In genomic region chr7:35901942-35902381, GRCm38 (mm10) we compare ENCODE assay signal across 8 mouse cellular contexts.
DNase-seq lines count a peak whose midpoint lies in the region; ATAC-seq lines count a peak whose summit lies in the region.

No protein-coding gene starts in this region.

- ATAC-seq in cerebellum, adult (ENCODE audit: insufficient number of reproducible peaks, low FRiP score, low TSS enrichment): peak; percentile 56
- peak; percentile 29; the same call in 1 of the 2 replicates for ATAC-seq in forebrain, embryonic 14.5 days
- ATAC-seq in lung, embryonic 15.5 days (ENCODE audit: borderline replicate concordance, extremely low read depth, low FRiP score, low TSS enrichment): peak; percentile 60; the same call in 1 of the 2 replicates

- H3K4me2 ChIP-seq in forebrain, embryonic 14.5 days (ENCODE audit: low read length): peak overlapping the region; percentile 34
- peak overlapping the region; percentile 52 for H3K4me2 ChIP-seq in lung, embryonic 15.5 days

- H3K9me3 ChIP-seq in forebrain, embryonic 14.5 days (replicated peaks; ENCODE audit: control insufficient read depth, low read length): no peaks in the 10 kb centered on the region
- no peaks in the 10 kb centered on the region for H3K9me3 ChIP-seq in lung, embryonic 15.5 days

- DNase-seq in NIH3T3 (ENCODE audit: low read depth): peak; percentile 61
- peak; percentile 68 for DNase-seq in forebrain, embryonic 14.5 days (ENCODE audit: low spot score)
- DNase-seq in heart, postnatal 14 days: peak; percentile 77 to 84
- peak; percentile 85 for DNase-seq in kidney, postnatal 4 days
- peak; percentile 28 for DNase-seq in ovary, adult 18-20 months (ENCODE audit: low spot score)
- peak; percentile 83 for DNase-seq in thymus, postnatal 4 days

- intact Hi-C loops in heart, postnatal 14 days (cut with DNase I): loop anchor here (2.0 to 10.0 kb wide), 4 partner anchors 173 to 1455 kb away; no protein-coding TSS in a partner anchor

- no peak overlapping the region for H3K27ac ChIP-seq in forebrain, embryonic 14.5 days (ENCODE audit: low read depth, low read length)
- no peak overlapping the region for H3K27ac ChIP-seq in lung, embryonic 15.5 days

- H3K27me3 ChIP-seq in forebrain, embryonic 14.5 days (replicated peaks; ENCODE audit: control insufficient read depth, insufficient read depth, low read length): no peaks in the 10 kb centered on the region
- H3K27me3 ChIP-seq in lung, embryonic 15.5 days: no peaks in the 10 kb centered on the region

- H3K4me1 ChIP-seq in forebrain, embryonic 14.5 days (ENCODE audit: control insufficient read depth, insufficient read depth, low read length): no peaks in the 10 kb centered on the region
- peaks cover 15% of the 10 kb centered on the region for H3K4me1 ChIP-seq in lung, embryonic 15.5 days

- no peaks in the 10 kb centered on the region for H3K36me3 ChIP-seq in forebrain, embryonic 14.5 days (ENCODE audit: control insufficient read depth, insufficient read depth, low read length)
- no peaks in the 10 kb centered on the region for H3K36me3 ChIP-seq in lung, embryonic 15.5 days

- peak overlapping the region; percentile 45 for H3K9ac ChIP-seq in forebrain, embryonic 14.5 days (ENCODE audit: low read length)
- H3K9ac ChIP-seq in lung, embryonic 15.5 days: no peak overlapping the region

- H3K4me3 ChIP-seq in forebrain, embryonic 14.5 days (ENCODE audit: low read depth, low read length): no peak overlapping the region
- peak overlapping the region; percentile 22; the same call in 1 of the 2 replicates for H3K4me3 ChIP-seq in lung, embryonic 15.5 days

- WGBS in forebrain, embryonic 14.5 days: 5% methylated on average over 17 of the region's 17 CpGs
- WGBS in lung, embryonic 15.5 days: 7% methylated on average over 17 of the region's 17 CpGs

Comparison
In these comparisons a context has a peak if more than half of its experiments do, and no peak if none do; other contexts are left out.
1. DNase-seq: peak in every context shown above with its lines; median percentile 85 in kidney, postnatal 4 days; 83 in thymus, postnatal 4 days; 80 in heart, postnatal 14 days; 68 in forebrain, embryonic 14.5 days; 61 in NIH3T3; 28 in ovary, adult 18-20 months.